In genomic region chr7:114754196-114754595, GRCm38 (mm10) we compare ENCODE assay signal across 17 mouse cellular contexts. TPM values are rescaled to one million over a fixed set of nuclear protein-coding genes. Genes with fewer than 3 reads are reported as not detected.
"Had no signal": no experiment of that assay in that cellular context is flagged by ENCODE, and none has a peak within 500 bp of the region (broad histone marks: within the 10 kb centered on the region; RNA-seq: fewer than 3 reads in every experiment).

No protein-coding gene starts in this region.

- H3K4me3 ChIP-seq: left cerebral cortex, adult 2 months; limb, embryonic 12.5 days; midbrain, embryonic 10.5 days; midbrain, embryonic 15.5 days; neural tube, embryonic 13.5 days; stomach, embryonic 15.5 days had no signal

- H3K4me2 ChIP-seq: limb, embryonic 12.5 days; midbrain, embryonic 15.5 days; neural tube, embryonic 13.5 days; stomach, embryonic 15.5 days had no signal

- H3K9ac ChIP-seq: limb, embryonic 12.5 days; liver, embryonic 14.5 days; midbrain, embryonic 15.5 days; neural tube, embryonic 13.5 days; stomach, embryonic 15.5 days had no signal

- H3K36me3 ChIP-seq: limb, embryonic 12.5 days; midbrain, embryonic 10.5 days; midbrain, embryonic 15.5 days; neural tube, embryonic 13.5 days; stomach, embryonic 15.5 days had no signal

- H3K27ac ChIP-seq: left cerebral cortex, adult 2 months; limb, embryonic 12.5 days; liver, embryonic 14.5 days; midbrain, embryonic 10.5 days; midbrain, embryonic 15.5 days; neural tube, embryonic 13.5 days; stomach, embryonic 15.5 days had no signal

- H3K9me3 ChIP-seq: limb, embryonic 12.5 days; midbrain, embryonic 10.5 days; midbrain, embryonic 15.5 days; neural tube, embryonic 13.5 days; stomach, embryonic 15.5 days had no signal

- H3K4me1 ChIP-seq: limb, embryonic 12.5 days; midbrain, embryonic 15.5 days; stomach, embryonic 15.5 days had no signal

- H3K27me3 ChIP-seq: limb, embryonic 12.5 days; midbrain, embryonic 15.5 days; neural tube, embryonic 13.5 days; stomach, embryonic 15.5 days had no signal

- ATAC-seq: lung, postnatal 0 days; midbrain, embryonic 15.5 days had no signal

- DNase-seq: kidney, postnatal 14 days; liver; lung, adult 2 months; lung, postnatal 4 days; right cerebral cortex, postnatal 14 days; thymus, postnatal 36 days had no signal

RNA-seq across cellular contexts. Expression of gene Insc, which starts 10.7 kb away (rescaled TPM):
- total RNA-seq: megakaryocyte, adult 5-6 weeks had no signal

RNA-seq across cellular contexts. Expression of gene Calcb, which starts 35.8 kb away (rescaled TPM):
- total RNA-seq: left cerebral cortex, adult 2 months; megakaryocyte, adult 5-6 weeks had no signal
- polyA plus RNA-seq: kidney, embryonic 14.5 days; limb, embryonic 12.5 days; liver, embryonic 14.5 days; midbrain, embryonic 10.5 days; spleen, adult 2 months had no signal
